Mouse (Mus musculus) embryonic facial prominence, embryonic 11.5 days (tissue): Measurements from ENCODE around the gene Sptssa. TPM values are rescaled to one million over a fixed set of nuclear protein-coding genes. Genes with fewer than 3 reads are reported as not detected.

ENCODE experiments used
- ATAC-seq: fragments of 200-750 bp; cut with Nextera tagmentation; replicated peaks from 2 replicates; pipeline ENCODE4 v1.8.0; 2017; ENCODE audit warnings: low read depth; ENCODE audit not compliant: insufficient number of reproducible peaks, low FRiP score, low TSS enrichment
- DNase-seq: peaks from one replicate; pipeline ENCODE4 v3.0.0-alpha.2; 2015; ENCODE audit warnings: low spot score
- H3K27ac ChIP-seq: fragments of 300-500 bp; sonication (generic); replicated peaks from 2 replicates; pipeline ENCODE4 v1.5.1; 2014; ENCODE audit warnings: mild to moderate bottlenecking, low read depth, low read length, control low read depth
- H3K27me3 ChIP-seq: fragments of 300-500 bp; sonication (generic); 2 replicates; pipeline ENCODE4 v1.6.1; 2014; ENCODE audit warnings: mild to moderate bottlenecking, low read length, moderate library complexity, mixed read lengths; ENCODE audit not compliant: control insufficient read depth, insufficient read depth
- H3K36me3 ChIP-seq: fragments of 300-500 bp; sonication (generic); replicated peaks from 2 replicates; pipeline ENCODE4 v1.6.1; 2014; ENCODE audit warnings: low read depth, mild to moderate bottlenecking, low read length, moderate library complexity, mixed read lengths; ENCODE audit not compliant: control insufficient read depth, insufficient read depth
- H3K4me1 ChIP-seq: fragments of 300-500 bp; sonication (generic); 2 replicates; pipeline ENCODE4 v1.6.1; 2014; ENCODE audit warnings: low read length, mixed read lengths; ENCODE audit not compliant: control insufficient read depth, insufficient read depth
- H3K4me2 ChIP-seq: fragments of 300-500 bp; sonication (generic); 2 replicates; pipeline ENCODE4 v1.6.1; 2014; ENCODE audit warnings: low read depth, mild to moderate bottlenecking, control low read depth, low read length, moderate library complexity
- H3K4me3 ChIP-seq: fragments of 300-500 bp; sonication (generic); 2 replicates; pipeline ENCODE4 v1.5.1; 2014; ENCODE audit warnings: low read depth, low read length, control low read depth
- H3K9ac ChIP-seq: fragments of 300-500 bp; sonication (generic); replicated peaks from 2 replicates; pipeline ENCODE4 v1.6.1; 2014; ENCODE audit warnings: mild to moderate bottlenecking, control low read depth, low read length
- H3K9me3 ChIP-seq: fragments of 300-500 bp; sonication (generic); replicated peaks from 2 replicates; pipeline ENCODE4 v1.6.1; 2016; ENCODE audit warnings: mild to moderate bottlenecking, low read length, inconsistent platforms, mixed read lengths; ENCODE audit not compliant: control insufficient read depth
- WGBS: fragments of 180-500 bp; shearing (Covaris S2); extraction: QIAGEN DNeasy Blood & Tissue Kit; methylation state at CpG from one replicate; pipeline ENCODE4 v1.1.7; 2014; 5-methylcytosine and 5-hydroxymethylcytosine counted together
- polyA plus RNA-seq: library from polyadenylated mRNA; unstranded; fragments of >200 nt; fragmentation: Nextera tagmentation; extraction: Ambion mirVana; gene quantifications from 2 replicates; pipeline ENCODE4 v1.2.1, GENCODE M21; 2014

Sptssa gene
- polyA plus RNA-seq, 1 experiment from 2014 or later: 213 TPM

GRCm38 (mm10) chr12:54652346-54652745 lies 4.0 kb downstream of the Sptssa start:
- 0 out of 2 replicates have a peak, but pooled peaks cover 2% of the 10 kb centered on the region for H3K4me1 ChIP-seq
- H3K4me3 ChIP-seq: no peak overlapping the region
- no peak overlapping the region for H3K4me2 ChIP-seq
- no peaks in the 10 kb centered on the region for H3K9me3 ChIP-seq
- H3K9ac ChIP-seq: no peak overlapping the region
- H3K27me3 ChIP-seq: no peaks in the 10 kb centered on the region
- H3K36me3 ChIP-seq: no peaks in the 10 kb centered on the region
- whole genome bisulfite sequencing: 92% methylated on average over 12 of the region's 12 CpGs
- no peak for ATAC-seq
- H3K27ac ChIP-seq: no peak overlapping the region
- no peak for DNase-seq

- WGBS: 76% methylated on average over 8 of the region's 8 CpGs
- no peak overlapping the region for H3K27ac ChIP-seq
- H3K4me3 ChIP-seq: no peak overlapping the region
- no peaks in the 10 kb centered on the region for H3K27me3 ChIP-seq
- ATAC-seq (no peak), DNase-seq (no peak)
- H3K9ac ChIP-seq: no peak overlapping the region
- H3K36me3 ChIP-seq: no peaks in the 10 kb centered on the region
- H3K4me2 ChIP-seq: no peak overlapping the region
- no peaks in the 10 kb centered on the region for H3K9me3 ChIP-seq
- H3K4me1 ChIP-seq: 0 out of 2 replicates have a peak, but pooled peaks cover 2% of the 10 kb centered on the region
Observed at GRCm38 (mm10) chr12:54651820-54652219, 4.6 kb downstream of the Sptssa start.

- no peak overlapping the region for H3K4me3 ChIP-seq
- 0 out of 2 replicates have a peak, but pooled peaks cover 2% of the 10 kb centered on the region for H3K4me1 ChIP-seq
- H3K9me3 ChIP-seq: no peaks in the 10 kb centered on the region
- H3K27ac ChIP-seq: no peak overlapping the region
- ATAC-seq (no peak), DNase-seq (no peak)
- 73% methylated on average over 1 of the region's 1 CpGs for WGBS
- no peaks in the 10 kb centered on the region for H3K36me3 ChIP-seq
- H3K27me3 ChIP-seq: no peaks in the 10 kb centered on the region
- no peak overlapping the region for H3K9ac ChIP-seq
- H3K4me2 ChIP-seq: no peak overlapping the region
Observed at GRCm38 (mm10) chr12:54651158-54651557, 5.2 kb downstream of the Sptssa start.

- Histone ChIP-seq H3K27ac (no peak overlapping the region), H3K4me1 (no peaks in the 10 kb centered on the region), H3K9me3 (no peaks in the 10 kb centered on the region), H3K9ac (no peak overlapping the region), H3K36me3 (no peaks in the 10 kb centered on the region), H3K27me3 (no peaks in the 10 kb centered on the region), H3K4me2 (no peak overlapping the region), H3K4me3 (no peak overlapping the region)
- 74% methylated on average over 2 of the region's 2 CpGs for WGBS
- DNase-seq (no peak), ATAC-seq (no peak)
Observed at GRCm38 (mm10) chr12:54644947-54645346, 11.4 kb downstream of the Sptssa start.

GRCm38 (mm10) chr12:54643320-54643892 lies 13.0 kb downstream of the Sptssa start:
- Histone ChIP-seq H3K36me3 (no peaks in the 10 kb centered on the region), H3K4me1 (no peaks in the 10 kb centered on the region), H3K9ac (no peak overlapping the region), H3K27me3 (no peaks in the 10 kb centered on the region), H3K27ac (no peak overlapping the region), H3K4me2 (no peak overlapping the region), H3K9me3 (no peaks in the 10 kb centered on the region), H3K4me3 (no peak overlapping the region)
- WGBS: 90% methylated on average over 5 of the region's 5 CpGs
- DNase-seq (no peak), ATAC-seq (no peak)

- no peaks in the 10 kb centered on the region for H3K27me3 ChIP-seq
- no peaks in the 10 kb centered on the region for H3K36me3 ChIP-seq
- ATAC-seq (no peak), DNase-seq (no peak)
- no peak overlapping the region for H3K9ac ChIP-seq
- H3K27ac ChIP-seq: no peak overlapping the region
- H3K4me3 ChIP-seq: no peak overlapping the region
- H3K9me3 ChIP-seq: no peaks in the 10 kb centered on the region
- no peak overlapping the region for H3K4me2 ChIP-seq
- WGBS: 98% methylated on average over 4 of the region's 4 CpGs
- H3K4me1 ChIP-seq: no peaks in the 10 kb centered on the region
Observed at GRCm38 (mm10) chr12:54641374-54641773, 15.0 kb downstream of the Sptssa start.

GRCm38 (mm10) chr12:54640259-54640658 lies 16.1 kb downstream of the Sptssa start:
- 94% methylated on average over 6 of the region's 6 CpGs for WGBS
- Histone ChIP-seq H3K27ac (no peak overlapping the region), H3K9me3 (no peaks in the 10 kb centered on the region), H3K9ac (no peak overlapping the region), H3K4me2 (no peak overlapping the region), H3K27me3 (no peaks in the 10 kb centered on the region), H3K4me3 (no peak overlapping the region), H3K36me3 (no peaks in the 10 kb centered on the region), H3K4me1 (no peaks in the 10 kb centered on the region)
- ATAC-seq (no peak), DNase-seq (no peak)

- H3K9me3 ChIP-seq: no peaks in the 10 kb centered on the region
- H3K27me3 ChIP-seq: no peaks in the 10 kb centered on the region
- WGBS: 83% methylated on average over 1 of the region's 1 CpGs
- no peaks in the 10 kb centered on the region for H3K4me1 ChIP-seq
- H3K4me3 ChIP-seq: no peak overlapping the region
- no peak overlapping the region for H3K9ac ChIP-seq
- no peak for DNase-seq
- H3K36me3 ChIP-seq: no peaks in the 10 kb centered on the region
- no peak for ATAC-seq
- no peak overlapping the region for H3K27ac ChIP-seq
- no peak overlapping the region for H3K4me2 ChIP-seq
Observed at GRCm38 (mm10) chr12:54637033-54637432, 19.3 kb downstream of the Sptssa start.
